Mouse (Mus musculus) CH12.LX (cell line): ENCODE data around the gene Hist1h2bc. TPM values are rescaled to one million over a fixed set of nuclear protein-coding genes. Genes with fewer than 3 reads are reported as not detected.
"Not testable (repeated sequence)": the region's sequence is repeated elsewhere in the genome, so short reads cannot be mapped to it uniquely, and the experiment has no call there.

Experiments used
- DNase-seq: peaks from one replicate; pipeline ENCODE4 v3.0.0-alpha.2; 2013; ENCODE audit errors: extremely low read depth
- H3K27ac ChIP-seq: 2 replicates; pipeline ENCODE4 v1.5.1; 2012; ENCODE audit warnings: low read depth, mild to moderate bottlenecking, control low read depth, moderate library complexity; ENCODE audit not compliant: insufficient read depth
- H3K27me3 ChIP-seq: replicated peaks from 2 replicates; pipeline ENCODE3; 2012; ENCODE audit warnings: inconsistent platforms
- H3K36me3 ChIP-seq, 2 experiments: replicated peaks in 1 of 2; 2 replicates each; pipeline versions ENCODE3 to v1.6.1; 2012; ENCODE audit warnings: inconsistent platforms in 1 of 2, low read length in 1 of 2, mild to moderate bottlenecking in 1 of 2, mixed read lengths in 1 of 2, moderate library complexity in 1 of 2; ENCODE audit not compliant: control insufficient read depth in 1 of 2, insufficient read depth in 1 of 2
- H3K4me1 ChIP-seq, 2 experiments: 2 replicates each; pipeline ENCODE4 v1.6.1; 2012; ENCODE audit warnings: inconsistent platforms in 1 of 2, moderate library complexity in 1 of 2; ENCODE audit not compliant: insufficient read depth in 2 of 2, control insufficient read depth in 1 of 2
- H3K4me2 ChIP-seq: 2 replicates; pipeline ENCODE4 v1.6.1; 2012; ENCODE audit warnings: low read depth, mild to moderate bottlenecking, control low read depth; ENCODE audit not compliant: poor library complexity, insufficient read depth, severe bottlenecking
- H3K4me3 ChIP-seq, 3 experiments: fragments of 150-350 bp in 1 of 3; sonication (generic) in 1 of 3; replicated peaks in 1 of 3; 2 replicates each; pipeline versions ENCODE3 to v1.5.1; 2011 to 2012; ENCODE audit warnings: low read depth in 2 of 3, low read length in 2 of 3, mild to moderate bottlenecking in 2 of 3, moderate library complexity in 2 of 3, control low read depth in 1 of 3, improper control_type of control experiment in 1 of 3, inconsistent platforms in 1 of 3, mixed read lengths in 1 of 3; ENCODE audit not compliant: poor library complexity in 1 of 3
- H3K79me2 ChIP-seq: replicated peaks from 2 replicates; pipeline ENCODE4 v1.6.1; 2012; ENCODE audit warnings: mild to moderate bottlenecking, moderate library complexity; ENCODE audit not compliant: control insufficient read depth, poor library complexity, insufficient read depth, severe bottlenecking; ENCODE audit errors: extremely low read depth
- H3K9ac ChIP-seq: 2 replicates; pipeline ENCODE4 v1.6.1; 2012; ENCODE audit warnings: low read depth, mild to moderate bottlenecking, control low read depth, moderate library complexity; ENCODE audit not compliant: insufficient read depth
- H3K9me3 ChIP-seq: replicated peaks from 2 replicates; pipeline ENCODE3; 2012; ENCODE audit warnings: low read length, inconsistent platforms, mixed read lengths
- CHD1 ChIP-seq: IDR thresholded peaks from 2 replicates; pipeline ENCODE4 v1.6.1; 2012; ENCODE audit warnings: low read depth, low read length, improper control_type of control experiment, inconsistent platforms
- E2F4 ChIP-seq: IDR thresholded peaks from 2 replicates; pipeline ENCODE4 v1.6.1; 2011; ENCODE audit warnings: low read depth, low read length, improper control_type of control experiment; ENCODE audit not compliant: insufficient replicate concordance
- ETS1 ChIP-seq: conservative IDR thresholded peaks from 2 replicates; pipeline ENCODE4 v1.6.1; 2012; ENCODE audit warnings: low read depth, mild to moderate bottlenecking, inconsistent platforms, low read length, improper control_type of control experiment, moderate library complexity
- JUN ChIP-seq: IDR thresholded peaks from 2 replicates; pipeline ENCODE4 v1.6.1; 2011; ENCODE audit warnings: low read depth, mild to moderate bottlenecking, low read length, improper control_type of control experiment, moderate library complexity; ENCODE audit not compliant: insufficient read depth
- MAX ChIP-seq: IDR thresholded peaks from 2 replicates; pipeline ENCODE4 v1.6.1; 2011; ENCODE audit warnings: low read length, improper control_type of control experiment
- POLR2AphosphoS2 ChIP-seq: IDR thresholded peaks from 2 replicates; pipeline ENCODE4 v1.6.1; 2011; ENCODE audit warnings: low read depth, low read length, improper control_type of control experiment
- USF2 ChIP-seq: conservative IDR thresholded peaks from 2 replicates; pipeline ENCODE4 v1.6.1; 2011; ENCODE audit warnings: low read depth, low read length, improper control_type of control experiment
- ZC3H11A ChIP-seq: IDR thresholded peaks from 2 replicates; pipeline ENCODE4 v1.6.1; 2012; ENCODE audit warnings: low read depth, mild to moderate bottlenecking, inconsistent platforms, low read length, improper control_type of control experiment
- dilution Hi-C: fragments of 300-500 bp; cut with MboI; formaldehyde crosslinking; loops from 2 replicates; pipeline ENCODE4 v1.14.3; 2020; ENCODE audit warnings: low sequenced_read_pairs; ENCODE audit not compliant: extremely low pct_unique_long_range_greater_than_20kb, extremely low pct_ligation_motif_present
- in situ Hi-C: fragments of 300-500 bp; cut with MboI; formaldehyde crosslinking; loops from 3 replicates; pipeline ENCODE4 v1.14.3; 2019; ENCODE audit warnings: low sequenced_read_pairs, low pct_ligation_motif_present, low pct_unique_long_range_greater_than_20kb, mixed read lengths
- polyA plus RNA-seq: library from polyadenylated mRNA; unstranded; fragments of >175 nt; gene quantifications from 2 replicates; pipeline ENCODE4 v1.2.1, GENCODE M21; 2012; ENCODE audit warnings: low read depth; ENCODE audit not compliant: insufficient read length
- total RNA-seq, 2 experiments: library from RNA; depleted of rRNA; stranded (reverse); fragments of 300-350 nt in 1 of 2; fragments of >200 nt in 1 of 2; gene quantifications; 2 replicates each; pipeline ENCODE4 v1.2.3; 2012 to 2014

Gene Hist1h2bc
- total and polyA plus RNA-seq, 3 experiments, result 2.2 to 436 (median 17.4) TPM

GRCm38 (mm10) chr13:23717176-23717575 is 33.2 kb downstream of the Hist1h2bc start:
- Histone ChIP-seq H3K9ac (no peak overlapping the region), H3K9me3 (no peaks in the 10 kb centered on the region), H3K4me1 (peaks cover 0 to 3% of the 10 kb centered on the region in 2 experiments; a peak in 1 of 4 replicates), H3K36me3 (no peaks in the 10 kb centered on the region), H3K4me2 (no peak overlapping the region), H3K27ac (no peak overlapping the region), H3K27me3 (no peaks in the 10 kb centered on the region), H3K79me2 (no peaks in the 10 kb centered on the region), H3K4me3 (no peak overlapping the region)
- in situ Hi-C loops (no loop called here), dilution Hi-C loops (no loop called here)
- DNase-seq, result no peak
- TF ChIP-seq E2F4, result no peak

GRCm38 (mm10) chr13:23717593-23718245 is 33.7 kb downstream of the Hist1h2bc start:
- H3K9ac ChIP-seq, H3K79me2 ChIP-seq, H3K4me3 ChIP-seq, H3K9me3 ChIP-seq, H3K36me3 ChIP-seq, H3K4me1 ChIP-seq, DNase-seq, dilution Hi-C loops, H3K4me2 ChIP-seq, H3K27ac ChIP-seq, H3K27me3 ChIP-seq, in situ Hi-C loops: not testable (repeated sequence)

- no peak overlapping the region for H3K27ac ChIP-seq
- H3K9ac ChIP-seq, result no peak overlapping the region
- in situ Hi-C loops (loop anchor here (10.0 kb wide), 1 partner anchor 89 kb away; no protein-coding TSS in a partner anchor), dilution Hi-C loops (no loop called here)
- H3K79me2 ChIP-seq, result no peaks in the 10 kb centered on the region
- no peaks in the 10 kb centered on the region for H3K4me1 ChIP-seq
- no peaks in the 10 kb centered on the region for H3K9me3 ChIP-seq
- DNase-seq, result no peak
- no peaks in the 10 kb centered on the region for H3K27me3 ChIP-seq
- H3K4me3 ChIP-seq, result no peak overlapping the region
- no peak overlapping the region for H3K4me2 ChIP-seq
- H3K36me3 ChIP-seq, result no peaks in the 10 kb centered on the region
- no peak for TF ChIP-seq JUN
- no peak for TF ChIP-seq POLR2AphosphoS2
- TF ChIP-seq MAX, result no peak
- TF ChIP-seq USF2, result no peak
- no peak for TF ChIP-seq ZC3H11A
- TF ChIP-seq ETS1, result no peak
- no peak for TF ChIP-seq CHD1
- TF ChIP-seq, all 38 proteins: peak for 0
These were observed 40.2 kb downstream of the Hist1h2bc start for GRCm38 (mm10) chr13:23724239-23724638.
